Mouse (Mus musculus): Measurements from ENCODE around the gene Olfr764-ps1.
"Not testable (repeated sequence)": the region's sequence is repeated elsewhere in the genome, so short reads cannot be mapped to it uniquely, and the experiment has no call there.

Gene Olfr764-ps1

GRCm38 (mm10) chr10:129039796-129040195, at the start of gene Olfr764-ps1:
Olfr764-ps1 (minus strand) TSS chr10:129039896.
- DNase-seq (ENCODE audit: low spot score), result no peak

DNA sequence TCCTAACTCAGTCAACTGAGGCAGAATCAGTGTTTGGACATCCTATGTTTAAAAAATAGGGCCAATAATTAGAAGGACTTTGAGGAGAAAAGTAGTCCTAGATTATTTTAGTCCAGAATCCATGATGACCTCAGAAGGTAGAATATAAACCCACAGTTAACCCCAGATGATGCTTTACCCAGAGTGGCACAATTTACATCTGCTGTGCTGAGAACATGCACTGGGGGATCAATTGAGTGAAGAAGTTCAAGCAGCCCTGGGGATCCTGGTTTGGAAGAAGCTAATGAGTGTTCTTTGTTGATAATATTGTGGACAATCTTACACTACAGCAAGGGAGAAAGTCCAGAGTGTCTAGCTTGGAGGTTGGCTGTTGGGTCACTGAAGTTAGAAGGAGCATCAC, 43.1 kb upstream of the Olfr764-ps1 start, which contains the start of gene Olfr767:
Gene Olfr767 (minus strand): TSS at position 101 of the 400 bp plus-strand sequence.
- DNase-seq (ENCODE audit: low spot score), result not testable (repeated sequence)

- no peak for DNase-seq (ENCODE audit: low spot score)
Observed at GRCm38 (mm10) chr10:129068877-129069276, 29.2 kb upstream of the Olfr764-ps1 start, which contains the start of gene Olfr766-ps1. Olfr766-ps1 (minus strand) TSS chr10:129068977.

- DNase-seq (ENCODE audit: low spot score), result not testable (repeated sequence)
Observed at GRCm38 (mm10) chr10:129049898-129050297, 10.2 kb upstream of the Olfr764-ps1 start, which contains the start of gene Olfr765. Olfr765 (minus strand) TSS chr10:129049998.

GRCm38 (mm10) chr10:129028343-129028742, 11.4 kb downstream of the Olfr764-ps1 start:
- no peak for DNase-seq (ENCODE audit: low spot score)

DNA sequence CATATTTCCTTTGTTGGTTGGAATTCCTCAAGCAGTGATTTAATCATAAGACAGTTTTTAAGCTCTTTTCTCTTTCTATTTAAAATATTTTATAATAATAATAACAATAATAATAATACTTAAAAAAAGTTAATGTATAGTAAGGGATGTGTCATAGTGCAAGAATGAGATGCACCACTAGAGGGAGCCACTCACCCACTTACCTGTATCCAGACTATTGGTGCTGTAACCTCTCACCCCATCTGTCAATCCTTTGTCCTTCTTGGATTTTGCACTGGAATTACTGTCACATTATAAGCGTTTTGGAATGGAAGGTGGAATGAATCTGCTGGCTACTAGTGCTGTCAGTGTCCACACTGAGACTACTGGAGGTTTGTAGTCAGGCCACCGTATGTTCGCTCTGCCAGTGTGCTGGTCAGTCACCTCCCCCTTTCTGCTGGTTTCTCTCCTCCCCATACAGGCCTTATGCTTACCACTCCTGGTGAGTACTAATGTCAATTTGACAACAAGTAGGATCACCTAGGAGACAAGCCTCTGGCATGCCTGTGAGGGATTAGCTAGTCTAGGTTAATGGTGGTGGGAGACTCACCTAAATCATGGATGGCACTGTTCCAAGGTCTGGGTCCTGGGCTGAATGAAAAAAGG, 13.6 kb downstream of the Olfr764-ps1 start:
- DNase-seq (ENCODE audit: low spot score), result no peak

DNA sequence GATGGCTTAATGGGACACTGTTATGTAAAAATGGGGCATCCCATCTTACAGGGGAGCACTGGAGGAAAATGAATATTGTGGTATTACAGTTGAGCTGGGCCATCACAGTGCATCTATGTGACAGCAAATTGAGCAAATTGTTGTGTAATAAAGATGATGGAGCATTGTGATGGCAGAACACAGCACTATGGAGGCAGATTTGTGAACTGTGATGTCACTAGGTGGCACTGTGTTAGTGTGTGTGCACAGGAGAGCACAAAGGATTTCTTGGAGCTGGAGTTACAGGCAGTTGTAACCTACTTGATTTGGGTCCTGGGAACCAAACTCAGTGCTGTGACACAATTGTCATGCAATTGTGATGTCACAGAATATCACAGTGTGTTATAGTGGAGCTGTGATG, 16.4 kb downstream of the Olfr764-ps1 start:
- DNase-seq (ENCODE audit: low spot score), result no peak

GRCm38 (mm10) chr10:129014477-129014876, 25.2 kb downstream of the Olfr764-ps1 start:
- DNase-seq (ENCODE audit: low spot score), result no peak

DNA sequence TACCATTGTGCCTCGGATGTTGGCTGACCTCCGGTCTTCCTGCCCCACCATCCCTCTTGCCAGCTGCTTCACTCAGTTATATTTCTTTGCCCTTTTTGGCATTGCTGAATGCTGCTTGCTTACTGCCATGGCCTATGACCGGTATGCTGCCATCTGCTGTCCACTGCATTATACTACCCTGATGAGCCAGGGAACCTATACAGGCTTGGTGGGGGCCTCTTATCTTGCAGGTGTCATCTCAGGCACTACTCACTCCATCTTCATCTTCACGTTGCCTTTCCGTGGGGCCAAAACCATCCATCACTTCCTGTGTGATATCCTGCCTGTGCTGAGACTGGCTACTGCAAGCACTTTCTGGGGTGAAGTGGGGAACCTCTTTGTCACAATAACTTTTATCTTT, 28.2 kb downstream of the Olfr764-ps1 start:
- not testable (repeated sequence) for DNase-seq (ENCODE audit: low spot score)

DNA sequence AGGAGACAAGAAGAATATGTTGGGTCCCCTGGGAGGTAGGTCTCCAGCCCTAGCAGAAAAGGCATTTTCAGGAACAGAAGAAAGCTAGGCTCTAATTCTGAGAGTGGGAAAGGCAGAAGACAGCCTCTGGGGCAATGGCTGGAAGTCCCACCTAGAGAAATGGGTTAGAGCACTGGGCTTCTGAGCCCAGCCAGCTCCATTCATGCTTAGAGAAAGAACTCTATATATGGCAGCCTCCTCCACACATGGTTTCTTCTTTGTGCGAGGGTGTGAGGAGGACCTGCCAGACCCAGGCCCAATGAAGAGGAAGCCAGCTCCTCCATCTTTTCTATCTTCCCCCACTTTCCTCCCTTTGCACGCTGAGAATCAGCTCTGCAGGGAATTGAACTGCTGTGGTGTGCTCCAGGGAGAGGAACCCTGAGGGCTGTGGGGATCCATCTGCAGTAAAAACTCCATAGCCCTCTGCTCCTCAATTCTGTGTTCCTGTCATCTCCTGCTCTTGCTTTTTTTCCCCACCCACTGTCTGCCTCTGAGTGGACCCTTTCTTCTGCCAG, 29.3 kb downstream of the Olfr764-ps1 start, which contains the start of gene Olfr763:
Gene Olfr763 (plus strand): TSS at position 504 of the 554 bp plus-strand sequence.
- DNase-seq (ENCODE audit: low spot score), result no peak

DNA sequence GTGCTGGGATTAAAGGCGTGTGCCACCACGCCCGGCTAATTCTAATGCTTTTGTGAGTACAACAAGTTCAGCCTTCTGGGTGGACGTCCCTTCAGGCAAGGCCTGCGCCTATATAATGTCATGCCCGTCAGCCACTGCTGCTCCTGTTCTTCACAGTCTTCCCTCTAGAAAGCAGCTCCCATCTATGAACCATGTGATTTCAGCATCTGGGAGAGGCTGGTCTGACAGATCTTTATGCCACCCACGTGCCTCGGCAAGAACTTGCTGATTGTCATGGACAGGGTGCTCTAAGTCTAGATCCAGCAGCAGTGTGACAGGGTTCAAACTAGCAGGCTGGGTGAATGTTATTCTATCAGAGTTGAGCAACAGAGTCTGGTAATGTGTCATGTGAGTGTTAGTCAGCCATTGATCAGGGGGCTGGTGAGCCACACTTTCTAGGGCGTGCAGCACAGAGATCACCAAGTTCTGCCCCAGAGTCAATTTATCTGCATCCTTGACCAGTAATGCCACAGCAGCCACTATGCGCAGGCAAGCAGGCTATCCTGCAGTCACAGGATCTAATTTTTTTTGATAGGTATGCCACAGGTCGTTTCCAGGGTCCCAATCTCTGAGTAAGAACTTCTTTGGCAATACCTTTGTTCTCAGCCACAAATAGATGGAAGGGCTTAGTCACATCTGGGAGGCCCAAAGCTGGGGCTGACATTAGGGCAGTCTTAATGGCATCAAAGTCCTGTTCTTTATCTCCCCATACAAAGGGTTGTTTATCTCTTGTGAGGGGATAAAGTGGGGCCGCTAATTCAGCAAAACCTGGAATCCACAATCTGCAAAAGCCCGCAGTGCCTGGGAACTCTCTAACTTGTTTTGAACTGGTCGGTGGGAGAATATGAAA, 35.4 kb downstream of the Olfr764-ps1 start:
- no peak for DNase-seq (ENCODE audit: low spot score)

- DNase-seq (ENCODE audit: low spot score), result no peak
Observed at GRCm38 (mm10) chr10:128996523-128997040, 43.1 kb downstream of the Olfr764-ps1 start.

DNA sequence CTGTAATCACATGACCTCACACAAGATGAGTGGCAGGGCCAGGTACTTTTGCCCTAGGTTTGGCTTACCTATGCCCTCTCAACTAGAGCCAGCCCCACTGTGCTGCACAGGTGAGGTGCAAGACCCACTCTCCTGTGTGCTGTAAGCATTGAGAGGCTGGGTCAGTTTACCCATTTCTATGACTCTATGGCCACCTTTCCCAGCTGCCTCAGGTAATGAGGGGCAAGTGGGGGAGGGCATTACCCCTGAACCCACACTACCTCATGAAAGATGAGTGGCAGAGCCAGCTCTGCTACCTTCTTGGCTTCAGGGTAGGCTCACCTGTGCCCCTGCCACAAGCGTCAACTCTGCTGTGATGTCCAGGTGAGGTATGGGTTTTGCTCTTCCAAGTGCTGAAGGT, 43.9 kb downstream of the Olfr764-ps1 start:
- DNase-seq (ENCODE audit: low spot score), result no peak

DNA sequence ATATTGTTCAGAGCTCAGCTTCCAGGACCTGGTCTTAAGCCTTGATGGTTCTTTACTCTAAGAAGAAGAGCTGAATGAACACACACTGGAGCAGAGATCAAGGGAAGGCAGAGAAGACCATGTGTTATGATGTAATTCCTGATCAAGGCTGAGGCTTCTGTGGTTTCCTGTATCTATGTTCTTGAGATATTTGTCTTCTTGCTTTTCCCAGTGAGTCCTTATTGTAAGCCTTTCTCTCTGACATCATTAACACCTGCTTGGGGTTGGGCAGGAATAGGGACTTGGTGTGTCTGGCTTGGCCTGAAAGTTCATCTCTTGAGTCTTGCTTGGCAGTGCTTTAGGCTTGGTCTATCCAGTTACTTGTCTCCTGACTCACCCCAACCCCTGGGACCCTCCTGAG, 48.7 kb downstream of the Olfr764-ps1 start:
- no peak for DNase-seq (ENCODE audit: low spot score)

GRCm38 (mm10) chr10:128990129-128990850, 49.4 kb downstream of the Olfr764-ps1 start:
- not testable (repeated sequence) for DNase-seq (ENCODE audit: low spot score)

- not testable (repeated sequence) for DNase-seq (ENCODE audit: low spot score)
Observed at GRCm38 (mm10) chr10:128989131-128989530, 50.6 kb downstream of the Olfr764-ps1 start, which contains the start of gene Olfr9. Olfr9 (plus strand) TSS chr10:128989431.

All from urinary bladder, postnatal 10 days (tissue).